Mouse (Mus musculus): ENCODE data around the gene Ubqln4. TPM values are rescaled to one million over a fixed set of nuclear protein-coding genes. Genes with fewer than 3 reads are reported as not detected.

Gene Ubqln4
- polyA plus RNA-seq, 1 experiment from 2014 or later, result 47.8 TPM

GRCm38 (mm10) chr3:88563966-88564365 lies 10.4 kb downstream of the Ubqln4 start:
- H3K4me2 ChIP-seq (ENCODE audit: low read length), result no peak overlapping the region
- ATAC-seq (ENCODE audit: low FRiP score, low TSS enrichment), result no peak
- H3K4me1 ChIP-seq (ENCODE audit: control insufficient read depth, insufficient read depth, low read length), result no peaks in the 10 kb centered on the region
- peaks cover 95% of the 10 kb centered on the region for H3K36me3 ChIP-seq (ENCODE audit: control insufficient read depth, insufficient read depth, low read length)
- no peaks in the 10 kb centered on the region for H3K27me3 ChIP-seq (ENCODE audit: control insufficient read depth, insufficient read depth, low read length)
- no peak overlapping the region for H3K27ac ChIP-seq (replicated peaks; ENCODE audit: low read depth, low read length)
- WGBS, result 86% methylated on average over 7 of the region's 7 CpGs
- no peak overlapping the region for H3K9ac ChIP-seq (replicated peaks; ENCODE audit: low read length)
- no peaks in the 10 kb centered on the region for H3K9me3 ChIP-seq (ENCODE audit: control insufficient read depth, low read length)
- no peak overlapping the region for H3K4me3 ChIP-seq (replicated peaks; ENCODE audit: low read depth, low read length)
- no peak for DNase-seq

GRCm38 (mm10) chr3:88566116-88566515 lies 12.6 kb downstream of the Ubqln4 start:
- Histone ChIP-seq H3K4me2 (ENCODE audit: low read length) (no peak overlapping the region), H3K27ac (replicated peaks; ENCODE audit: low read depth, low read length) (no peak overlapping the region), H3K27me3 (ENCODE audit: control insufficient read depth, insufficient read depth, low read length) (no peaks in the 10 kb centered on the region), H3K36me3 (ENCODE audit: control insufficient read depth, insufficient read depth, low read length) (peaks cover 88% of the 10 kb centered on the region), H3K9ac (replicated peaks; ENCODE audit: low read length) (no peak overlapping the region), H3K4me1 (ENCODE audit: control insufficient read depth, insufficient read depth, low read length) (no peaks in the 10 kb centered on the region), H3K4me3 (replicated peaks; ENCODE audit: low read depth, low read length) (no peak overlapping the region), H3K9me3 (ENCODE audit: control insufficient read depth, low read length) (no peaks in the 10 kb centered on the region)
- WGBS, result 96% methylated on average over 3 of the region's 3 CpGs
- ATAC-seq (ENCODE audit: low FRiP score, low TSS enrichment), result no peak
- DNase-seq, result no peak

- no peak overlapping the region for H3K4me2 ChIP-seq (ENCODE audit: low read length)
- H3K27me3 ChIP-seq (ENCODE audit: control insufficient read depth, insufficient read depth, low read length), result no peaks in the 10 kb centered on the region
- H3K27ac ChIP-seq (replicated peaks; ENCODE audit: low read depth, low read length), result no peak overlapping the region
- H3K9ac ChIP-seq (replicated peaks; ENCODE audit: low read length), result no peak overlapping the region
- H3K4me1 ChIP-seq (ENCODE audit: control insufficient read depth, insufficient read depth, low read length), result no peaks in the 10 kb centered on the region
- H3K4me3 ChIP-seq (replicated peaks; ENCODE audit: low read depth, low read length), result no peak overlapping the region
- ATAC-seq (ENCODE audit: low FRiP score, low TSS enrichment) (no peak), DNase-seq (no peak)
- peaks cover 86% of the 10 kb centered on the region for H3K36me3 ChIP-seq (ENCODE audit: control insufficient read depth, insufficient read depth, low read length)
- 90% methylated on average over 4 of the region's 4 CpGs for WGBS
- H3K9me3 ChIP-seq (ENCODE audit: control insufficient read depth, low read length), result no peaks in the 10 kb centered on the region
Measured at GRCm38 (mm10) chr3:88566536-88567061, 13.0 kb downstream of the Ubqln4 start.

- WGBS, result 96% methylated on average over 6 of the region's 6 CpGs
- no peak overlapping the region for H3K4me3 ChIP-seq (replicated peaks; ENCODE audit: low read depth, low read length)
- no peaks in the 10 kb centered on the region for H3K4me1 ChIP-seq (ENCODE audit: control insufficient read depth, insufficient read depth, low read length)
- H3K9ac ChIP-seq (replicated peaks; ENCODE audit: low read length), result no peak overlapping the region
- DNase-seq (no peak), ATAC-seq (ENCODE audit: low FRiP score, low TSS enrichment) (no peak)
- no peaks in the 10 kb centered on the region for H3K9me3 ChIP-seq (ENCODE audit: control insufficient read depth, low read length)
- peaks cover 74% of the 10 kb centered on the region for H3K36me3 ChIP-seq (ENCODE audit: control insufficient read depth, insufficient read depth, low read length)
- no peak overlapping the region for H3K27ac ChIP-seq (replicated peaks; ENCODE audit: low read depth, low read length)
- no peak overlapping the region for H3K4me2 ChIP-seq (ENCODE audit: low read length)
- H3K27me3 ChIP-seq (ENCODE audit: control insufficient read depth, insufficient read depth, low read length), result no peaks in the 10 kb centered on the region
Measured at GRCm38 (mm10) chr3:88567892-88568291, 14.3 kb downstream of the Ubqln4 start.

- Histone ChIP-seq H3K9me3 (ENCODE audit: control insufficient read depth, low read length) (no peaks in the 10 kb centered on the region), H3K4me2 (ENCODE audit: low read length) (no peak overlapping the region), H3K4me1 (ENCODE audit: control insufficient read depth, insufficient read depth, low read length) (no peaks in the 10 kb centered on the region), H3K27me3 (ENCODE audit: control insufficient read depth, insufficient read depth, low read length) (no peaks in the 10 kb centered on the region), H3K27ac (replicated peaks; ENCODE audit: low read depth, low read length) (no peak overlapping the region), H3K36me3 (ENCODE audit: control insufficient read depth, insufficient read depth, low read length) (peaks cover 66% of the 10 kb centered on the region), H3K9ac (replicated peaks; ENCODE audit: low read length) (no peak overlapping the region), H3K4me3 (replicated peaks; ENCODE audit: low read depth, low read length) (no peak overlapping the region)
- DNase-seq (no peak), ATAC-seq (ENCODE audit: low FRiP score, low TSS enrichment) (no peak)
- 98% methylated on average over 2 of the region's 2 CpGs for WGBS
Measured at GRCm38 (mm10) chr3:88568615-88569014, 15.1 kb downstream of the Ubqln4 start.

- Histone ChIP-seq H3K4me1 (ENCODE audit: control insufficient read depth, insufficient read depth, low read length) (no peaks in the 10 kb centered on the region), H3K27me3 (ENCODE audit: control insufficient read depth, insufficient read depth, low read length) (no peaks in the 10 kb centered on the region), H3K9ac (replicated peaks; ENCODE audit: low read length) (no peak overlapping the region), H3K36me3 (ENCODE audit: control insufficient read depth, insufficient read depth, low read length) (peaks cover 62% of the 10 kb centered on the region), H3K4me3 (replicated peaks; ENCODE audit: low read depth, low read length) (no peak overlapping the region), H3K27ac (replicated peaks; ENCODE audit: low read depth, low read length) (no peak overlapping the region), H3K4me2 (ENCODE audit: low read length) (no peak overlapping the region), H3K9me3 (ENCODE audit: control insufficient read depth, low read length) (no peaks in the 10 kb centered on the region)
- WGBS, result 99% methylated on average over 2 of the region's 2 CpGs
- ATAC-seq (ENCODE audit: low FRiP score, low TSS enrichment) (no peak), DNase-seq (no peak)
Measured at GRCm38 (mm10) chr3:88569093-88569492, 15.5 kb downstream of the Ubqln4 start.

GRCm38 (mm10) chr3:88569694-88570093 lies 16.1 kb downstream of the Ubqln4 start:
- H3K4me3 ChIP-seq (replicated peaks; ENCODE audit: low read depth, low read length), result no peak overlapping the region
- no peaks in the 10 kb centered on the region for H3K9me3 ChIP-seq (ENCODE audit: control insufficient read depth, low read length)
- no peaks in the 10 kb centered on the region for H3K4me1 ChIP-seq (ENCODE audit: control insufficient read depth, insufficient read depth, low read length)
- WGBS, result 95% methylated on average over 5 of the region's 5 CpGs
- ATAC-seq (ENCODE audit: low FRiP score, low TSS enrichment) (no peak), DNase-seq (no peak)
- no peak overlapping the region for H3K27ac ChIP-seq (replicated peaks; ENCODE audit: low read depth, low read length)
- no peak overlapping the region for H3K4me2 ChIP-seq (ENCODE audit: low read length)
- H3K27me3 ChIP-seq (ENCODE audit: control insufficient read depth, insufficient read depth, low read length), result no peaks in the 10 kb centered on the region
- peaks cover 56% of the 10 kb centered on the region for H3K36me3 ChIP-seq (ENCODE audit: control insufficient read depth, insufficient read depth, low read length)
- H3K9ac ChIP-seq (replicated peaks; ENCODE audit: low read length), result no peak overlapping the region

- H3K27me3 ChIP-seq (ENCODE audit: control insufficient read depth, insufficient read depth, low read length), result no peaks in the 10 kb centered on the region
- no peak overlapping the region for H3K9ac ChIP-seq (replicated peaks; ENCODE audit: low read length)
- no peak overlapping the region for H3K4me3 ChIP-seq (replicated peaks; ENCODE audit: low read depth, low read length)
- ATAC-seq (ENCODE audit: low FRiP score, low TSS enrichment), result no peak
- no peak for DNase-seq
- H3K36me3 ChIP-seq (ENCODE audit: control insufficient read depth, insufficient read depth, low read length), result peaks cover 49% of the 10 kb centered on the region
- 97% methylated on average over 10 of the region's 10 CpGs for WGBS
- no peaks in the 10 kb centered on the region for H3K4me1 ChIP-seq (ENCODE audit: control insufficient read depth, insufficient read depth, low read length)
- no peak overlapping the region for H3K27ac ChIP-seq (replicated peaks; ENCODE audit: low read depth, low read length)
- H3K4me2 ChIP-seq (ENCODE audit: low read length), result no peak overlapping the region
- no peaks in the 10 kb centered on the region for H3K9me3 ChIP-seq (ENCODE audit: control insufficient read depth, low read length)
Measured at GRCm38 (mm10) chr3:88570341-88570740, 16.8 kb downstream of the Ubqln4 start.

GRCm38 (mm10) chr3:88571856-88572255 lies 18.3 kb downstream of the Ubqln4 start:
- no peaks in the 10 kb centered on the region for H3K9me3 ChIP-seq (ENCODE audit: control insufficient read depth, low read length)
- no peak overlapping the region for H3K9ac ChIP-seq (replicated peaks; ENCODE audit: low read length)
- H3K4me2 ChIP-seq (ENCODE audit: low read length), result no peak overlapping the region
- WGBS, result 76% methylated on average over 1 of the region's 1 CpGs
- H3K27ac ChIP-seq (replicated peaks; ENCODE audit: low read depth, low read length), result no peak overlapping the region
- H3K36me3 ChIP-seq (ENCODE audit: control insufficient read depth, insufficient read depth, low read length), result peaks cover 34% of the 10 kb centered on the region
- H3K27me3 ChIP-seq (ENCODE audit: control insufficient read depth, insufficient read depth, low read length), result no peaks in the 10 kb centered on the region
- H3K4me1 ChIP-seq (ENCODE audit: control insufficient read depth, insufficient read depth, low read length), result no peaks in the 10 kb centered on the region
- ATAC-seq (ENCODE audit: low FRiP score, low TSS enrichment), result no peak
- no peak overlapping the region for H3K4me3 ChIP-seq (replicated peaks; ENCODE audit: low read depth, low read length)
- DNase-seq, result no peak
